Mouse (Mus musculus) G1E (cell line): Measurements from ENCODE around the gene Col6a1. TPM values are rescaled to one million over a fixed set of nuclear protein-coding genes. Genes with fewer than 3 reads are reported as not detected.

Source experiments
- ATAC-seq: 2 replicates; pipeline ENCODE4 v1.8.0; 2016; ENCODE audit warnings: mild to moderate bottlenecking; ENCODE audit not compliant: insufficient number of reproducible peaks, poor library complexity, low FRiP score, severe bottlenecking; ENCODE audit errors: extremely low read depth
- DNase-seq: peaks from one replicate; pipeline ENCODE4 v3.0.0; 2012; ENCODE audit warnings: low spot score
- H3K27me3 ChIP-seq: 2 replicates; pipeline ENCODE4 v1.6.1; 2012; ENCODE audit warnings: mild to moderate bottlenecking, low read length, inconsistent platforms; ENCODE audit not compliant: insufficient read depth
- H3K36me3 ChIP-seq: replicated peaks from 2 replicates; pipeline ENCODE3; 2012; ENCODE audit warnings: mild to moderate bottlenecking, inconsistent platforms
- H3K4me1 ChIP-seq: 2 replicates; pipeline ENCODE4 v1.6.1; 2012; ENCODE audit warnings: low read depth, low read length, inconsistent platforms, mixed read lengths; ENCODE audit not compliant: insufficient read depth
- H3K4me3 ChIP-seq: 2 replicates; pipeline ENCODE4 v1.5.1; 2012; ENCODE audit warnings: low read depth, mild to moderate bottlenecking, inconsistent platforms, low read length, moderate library complexity, mixed read lengths
- H3K9me3 ChIP-seq: replicated peaks from 2 replicates; pipeline ENCODE4 v1.6.1; 2012; ENCODE audit warnings: inconsistent platforms
- CTCF ChIP-seq: IDR thresholded peaks from 2 replicates; pipeline ENCODE4 v1.5.1; 2012; ENCODE audit warnings: low read depth, low read length, inconsistent platforms, mixed read lengths
- GATA1 ChIP-seq: IDR thresholded peaks from 2 replicates; pipeline ENCODE4 v1.6.1; 2012; ENCODE audit warnings: borderline replicate concordance, low read length, inconsistent platforms, mixed read lengths
- GATA2 ChIP-seq: IDR thresholded peaks from 2 replicates; pipeline ENCODE4 v1.6.1; 2012; ENCODE audit warnings: low read depth, low read length, inconsistent platforms, borderline replicate concordance
- POLR2AphosphoS5 ChIP-seq: IDR thresholded peaks from 2 replicates; pipeline ENCODE4 v1.6.1; 2012; ENCODE audit warnings: low read depth, low read length, inconsistent platforms; ENCODE audit not compliant: insufficient replicate concordance
- TAL1 ChIP-seq: conservative IDR thresholded peaks from 2 replicates; pipeline ENCODE4 v1.6.1; 2012; ENCODE audit warnings: low read depth, low read length, inconsistent platforms, mixed read lengths
- polyA plus RNA-seq: library from polyadenylated mRNA; stranded (reverse); fragments of >175 nt; gene quantifications from 2 replicates; pipeline ENCODE4 v1.2.3, GENCODE M21; 2012
- total RNA-seq, 2 experiments: library from RNA; stranded (forward) in 1 of 2; stranded (reverse) in 1 of 2; fragments of 200-1000 nt in 1 of 2; fragments of >200 nt in 1 of 2; fragmentation: Nextera tagmentation in 1 of 2; gene quantifications; 2 replicates each; pipeline ENCODE4 v1.2.3; 2014 to 2017

Gene Col6a1
- total and polyA plus RNA-seq, 3 experiments = 0.05 TPM; not detected in 2

DNA sequence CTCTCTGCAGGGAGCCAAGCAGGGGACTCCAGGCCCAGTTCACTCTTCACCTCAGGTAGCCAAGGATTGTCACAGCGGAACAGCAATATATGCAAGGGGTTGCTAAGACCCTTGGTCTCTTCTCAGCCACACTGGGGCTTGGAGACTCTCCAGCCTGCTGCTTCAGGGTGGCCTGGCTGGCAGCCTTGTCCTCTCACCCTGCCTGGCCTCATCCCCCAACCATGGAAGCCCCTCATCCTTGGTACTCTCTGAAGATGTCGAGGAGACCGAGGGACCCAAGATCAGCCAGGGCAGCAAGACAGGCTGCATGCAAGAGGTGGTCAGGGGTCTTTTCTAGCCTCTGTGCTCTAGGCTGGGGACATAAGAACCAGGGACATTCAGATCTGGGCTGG, 7.7 kb upstream of the Col6a1 start:
- Histone ChIP-seq H3K9me3 (no peaks in the 10 kb centered on the region), H3K4me1 (no peaks in the 10 kb centered on the region), H3K27me3 (peaks cover 4% of the 10 kb centered on the region; the same call in 1 of the 2 replicates), H3K4me3 (no peak overlapping the region), H3K36me3 (no peaks in the 10 kb centered on the region)
- TF ChIP-seq TAL1 (no peak), CTCF (no peak)
- DNase-seq (no peak), ATAC-seq (no peak)

DNA sequence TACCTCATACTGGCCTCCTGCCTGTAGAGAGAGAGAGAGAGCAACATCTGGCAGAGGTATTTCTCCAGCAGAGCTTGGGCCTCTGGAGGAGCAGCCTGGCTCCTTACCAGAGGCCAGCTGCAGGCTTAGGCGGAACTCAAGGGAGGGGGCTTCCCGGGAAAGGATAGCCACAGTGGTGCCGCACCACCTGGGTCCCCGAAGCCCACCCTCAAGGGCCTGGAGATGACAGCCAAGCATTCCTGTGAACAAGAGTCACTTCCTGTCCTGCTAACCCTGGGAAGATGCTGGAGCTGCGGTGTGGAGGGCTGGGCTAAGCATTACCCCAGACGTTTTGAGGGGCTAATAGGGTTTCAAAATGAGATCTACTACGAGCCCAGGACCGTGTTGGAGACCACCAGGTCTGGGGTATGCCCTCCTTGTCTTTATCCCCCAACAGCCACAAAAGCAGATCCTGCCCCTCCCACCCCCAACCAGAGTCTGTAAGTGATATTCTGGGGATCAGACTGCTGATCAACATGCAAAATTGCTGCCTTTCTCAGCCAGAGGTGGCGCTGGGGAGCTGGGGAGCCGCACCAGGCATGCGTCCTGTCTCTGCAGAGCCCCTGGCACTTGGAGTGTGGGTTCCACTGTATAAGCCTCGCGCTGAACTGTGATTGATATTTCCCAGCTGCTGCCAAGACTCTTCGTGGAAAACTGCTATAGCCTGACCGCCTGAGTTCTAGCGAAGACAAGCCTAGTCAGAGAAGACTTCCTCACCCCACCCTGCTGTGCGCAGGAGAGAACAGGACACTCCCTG, 7.1 kb upstream of the Col6a1 start:
- no peaks in the 10 kb centered on the region for H3K4me1 ChIP-seq
- peaks cover 4% of the 10 kb centered on the region; the same call in 1 of the 2 replicates for H3K27me3 ChIP-seq
- no peaks in the 10 kb centered on the region for H3K36me3 ChIP-seq
- no peak overlapping the region for H3K4me3 ChIP-seq
- no peaks in the 10 kb centered on the region for H3K9me3 ChIP-seq
- ATAC-seq (no peak), DNase-seq (no peak)
- no peak for TF ChIP-seq GATA2
- TF ChIP-seq GATA1 = no peak
- no peak for TF ChIP-seq CTCF
- no peak for TF ChIP-seq TAL1
- TF ChIP-seq POLR2AphosphoS5 = no peak

DNA sequence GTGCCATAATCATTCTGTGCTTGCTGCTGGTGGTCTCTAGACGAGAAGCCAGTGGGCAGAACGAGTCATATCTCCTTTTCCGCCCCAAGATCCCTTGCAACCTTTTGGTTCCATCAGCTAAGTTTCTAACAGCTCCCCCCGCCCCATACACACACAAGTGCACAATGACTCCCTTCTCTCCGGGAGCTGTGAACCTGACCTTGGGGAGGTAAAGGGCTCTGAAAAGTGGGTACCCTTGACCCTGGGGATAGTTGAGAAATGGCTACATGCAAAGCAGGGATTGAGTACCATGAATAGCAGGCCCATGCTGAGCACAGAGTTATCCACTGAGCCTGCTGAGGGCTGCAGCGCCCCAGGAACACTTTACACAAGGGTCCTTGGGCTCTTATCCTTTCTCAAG, 6.4 kb upstream of the Col6a1 start:
- no peak for DNase-seq
- H3K9me3 ChIP-seq = no peaks in the 10 kb centered on the region
- no peaks in the 10 kb centered on the region for H3K4me1 ChIP-seq
- TF ChIP-seq GATA1 (no peak), POLR2AphosphoS5 (no peak), CTCF (no peak), TAL1 (no peak), GATA2 (no peak)
- H3K27me3 ChIP-seq = peaks cover 4% of the 10 kb centered on the region; the same call in 1 of the 2 replicates
- H3K36me3 ChIP-seq = no peaks in the 10 kb centered on the region
- ATAC-seq = no peak
- no peak overlapping the region for H3K4me3 ChIP-seq

DNA sequence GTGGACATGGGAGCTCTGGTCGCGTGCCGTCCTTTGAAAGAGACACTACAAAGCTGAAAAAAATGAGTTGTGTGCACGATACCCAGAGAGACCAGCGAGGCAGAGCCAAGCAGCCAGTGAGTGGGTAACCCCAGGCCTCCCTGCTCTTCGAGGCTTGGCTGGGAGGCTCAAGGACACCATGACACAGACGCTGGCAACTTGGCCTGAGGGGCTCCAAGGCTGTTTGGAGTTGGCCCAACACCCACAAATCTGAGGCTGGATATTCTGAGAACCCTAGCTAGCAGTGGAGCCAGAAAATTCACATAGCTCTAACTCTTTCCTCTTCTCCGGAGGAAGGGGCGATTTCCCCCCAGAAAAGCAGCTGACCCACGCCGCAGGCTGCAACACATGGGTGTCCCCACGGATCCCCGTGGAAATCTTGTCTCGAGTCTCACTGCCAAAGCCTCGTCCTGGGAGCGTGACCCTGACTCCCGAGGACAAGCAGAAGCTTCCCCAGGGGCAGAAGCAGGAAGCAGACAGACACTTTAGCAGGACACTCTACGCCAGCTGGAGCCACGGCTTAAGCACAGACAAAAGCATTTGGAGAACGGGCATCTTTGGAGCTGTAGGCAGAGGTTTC, 5.8 kb upstream of the Col6a1 start:
- no peak overlapping the region for H3K4me3 ChIP-seq
- peaks cover 4% of the 10 kb centered on the region; the same call in 1 of the 2 replicates for H3K27me3 ChIP-seq
- H3K4me1 ChIP-seq = no peaks in the 10 kb centered on the region
- no peaks in the 10 kb centered on the region for H3K9me3 ChIP-seq
- TF ChIP-seq GATA2 = no peak
- TF ChIP-seq POLR2AphosphoS5 = no peak
- no peaks in the 10 kb centered on the region for H3K36me3 ChIP-seq
- ATAC-seq = no peak
- DNase-seq = no peak

DNA sequence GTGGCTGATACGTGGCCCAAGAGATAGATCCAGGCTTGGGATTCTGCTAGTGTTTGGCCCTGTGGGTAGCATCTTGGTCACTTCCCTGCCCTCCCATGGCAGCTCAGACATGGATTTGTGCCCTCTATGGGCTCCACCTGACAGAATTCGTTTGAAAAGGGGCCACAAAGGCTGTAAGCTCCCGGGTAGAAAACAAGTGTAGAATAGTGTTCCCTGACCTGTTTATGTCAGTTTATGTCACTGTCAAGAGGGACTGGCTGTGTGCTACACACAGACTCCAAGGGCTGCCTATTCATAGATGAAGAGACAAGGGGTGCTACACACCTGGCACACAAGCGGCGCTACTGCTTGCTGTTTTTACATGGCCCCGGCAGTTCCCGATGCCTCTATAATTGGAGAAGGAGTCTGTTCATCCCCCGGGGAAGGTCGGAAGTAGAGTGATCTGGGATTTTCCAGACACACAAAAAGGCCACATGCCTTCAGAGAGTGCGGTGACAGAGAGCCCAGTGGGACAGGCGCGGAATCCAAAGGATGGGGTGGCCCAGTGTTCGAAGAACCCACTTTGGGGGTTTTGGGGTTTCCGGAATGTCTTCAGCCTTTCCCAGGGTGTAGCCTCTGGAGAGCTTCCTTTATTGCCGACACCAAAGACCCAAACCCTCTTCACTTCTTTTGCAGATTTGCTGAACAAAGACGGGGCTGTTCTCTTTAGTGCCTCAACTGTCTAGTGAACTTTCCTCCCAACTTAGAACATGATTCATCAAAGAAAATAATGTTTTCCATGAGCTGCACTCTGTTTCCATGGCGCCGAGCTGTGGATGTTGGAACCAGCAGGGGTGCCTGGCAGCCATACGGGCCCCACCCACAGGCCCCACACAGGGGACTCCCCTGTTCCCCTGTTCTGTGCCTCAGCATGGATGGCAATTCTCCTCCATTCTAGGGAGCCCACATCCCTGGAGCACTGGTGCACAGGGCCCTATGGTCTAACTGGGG, 4.0 kb upstream of the Col6a1 start:
- TF ChIP-seq GATA2 (no peak), TAL1 (no peak), GATA1 (no peak), POLR2AphosphoS5 (no peak), CTCF (no peak)
- DNase-seq (no peak), ATAC-seq (no peak)
- Histone ChIP-seq H3K27me3 (peaks cover 4% of the 10 kb centered on the region; the same call in 1 of the 2 replicates), H3K9me3 (no peaks in the 10 kb centered on the region), H3K36me3 (no peaks in the 10 kb centered on the region), H3K4me3 (no peak overlapping the region), H3K4me1 (no peaks in the 10 kb centered on the region)

DNA sequence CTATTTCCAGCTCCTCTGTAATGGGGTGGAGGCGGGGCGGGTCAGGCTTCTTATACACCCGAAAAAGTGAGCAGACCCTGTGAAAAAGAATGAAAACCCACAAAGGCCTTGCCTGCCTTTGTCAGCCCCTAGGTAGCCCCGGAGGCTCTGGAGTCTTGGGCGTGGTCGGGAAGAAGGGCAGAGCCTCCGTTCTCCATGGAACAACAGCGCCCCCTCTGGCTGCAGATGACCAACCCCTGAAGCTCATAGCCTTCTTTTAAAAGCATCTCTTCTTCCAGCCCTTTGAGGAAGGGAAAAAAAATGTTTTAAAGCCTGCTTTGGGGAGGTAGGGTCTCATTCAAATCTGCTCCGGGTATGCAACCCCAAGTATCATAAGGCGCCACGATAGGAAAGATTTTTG, 2.4 kb upstream of the Col6a1 start:
- Histone ChIP-seq H3K9me3 (no peaks in the 10 kb centered on the region), H3K4me3 (no peak overlapping the region), H3K36me3 (no peaks in the 10 kb centered on the region), H3K27me3 (peaks cover under 1% of the 10 kb centered on the region; the same call in 1 of the 2 replicates), H3K4me1 (no peaks in the 10 kb centered on the region)
- ATAC-seq (no peak), DNase-seq (no peak)
- no peak for TF ChIP-seq CTCF
- TF ChIP-seq TAL1 = no peak
- no peak for TF ChIP-seq POLR2AphosphoS5
- TF ChIP-seq GATA2 = no peak
- TF ChIP-seq GATA1 = no peak
